Mouse (Mus musculus) hindbrain, embryonic 16.5 days (tissue): ENCODE results near the gene Triap1. TPM values are rescaled to one million over a fixed set of nuclear protein-coding genes. Genes with fewer than 3 reads are reported as not detected.

Source experiments
- ATAC-seq: fragments of 200-750 bp; cut with Nextera tagmentation; 2 replicates; pipeline ENCODE4 v1.8.0; 2017; ENCODE audit warnings: moderate TSS enrichment, moderate library complexity
- H3K27ac ChIP-seq: fragments of 300-500 bp; sonication (generic); 2 replicates; pipeline ENCODE4 v1.5.1; 2014; ENCODE audit warnings: low read depth, mild to moderate bottlenecking, control low read depth, low read length, moderate library complexity
- H3K27me3 ChIP-seq: fragments of 300-500 bp; sonication (generic); replicated peaks from 2 replicates; pipeline ENCODE4 v1.6.1; 2014; ENCODE audit warnings: low read length; ENCODE audit not compliant: control insufficient read depth, insufficient read depth
- H3K36me3 ChIP-seq: fragments of 300-500 bp; sonication (generic); 2 replicates; pipeline ENCODE4 v1.6.1; 2014; ENCODE audit warnings: mild to moderate bottlenecking, low read length, moderate library complexity, mixed read lengths; ENCODE audit not compliant: control insufficient read depth, insufficient read depth
- H3K4me1 ChIP-seq: fragments of 300-500 bp; sonication (generic); 2 replicates; pipeline ENCODE4 v1.6.1; 2014; ENCODE audit warnings: low read depth, low read length; ENCODE audit not compliant: control insufficient read depth, insufficient read depth
- H3K4me2 ChIP-seq: fragments of 300-500 bp; sonication (generic); 2 replicates; pipeline ENCODE4 v1.6.1; 2014; ENCODE audit warnings: mild to moderate bottlenecking, low read length, control low read depth, moderate library complexity
- H3K4me3 ChIP-seq: fragments of 300-500 bp; sonication (generic); 2 replicates; pipeline ENCODE4 v1.5.1; 2014; ENCODE audit warnings: mild to moderate bottlenecking, low read length, control low read depth, moderate library complexity
- H3K9ac ChIP-seq: fragments of 300-500 bp; sonication (generic); 2 replicates; pipeline ENCODE4 v1.6.1; 2014; ENCODE audit warnings: low read depth, mild to moderate bottlenecking, control low read depth, low read length, moderate library complexity
- H3K9me3 ChIP-seq: fragments of 300-500 bp; sonication (generic); 2 replicates; pipeline ENCODE4 v1.6.1; 2014; ENCODE audit warnings: mild to moderate bottlenecking, low read length, moderate library complexity; ENCODE audit not compliant: control insufficient read depth
- WGBS: fragments of 180-500 bp; shearing (Covaris S2); extraction: QIAGEN DNeasy Blood & Tissue Kit; methylation state at CpG from one replicate; pipeline ENCODE4 v1.1.7; 2014; 5-methylcytosine and 5-hydroxymethylcytosine counted together
- polyA plus RNA-seq: library from polyadenylated mRNA; unstranded; fragments of >200 nt; fragmentation: Nextera tagmentation; extraction: Ambion mirVana; gene quantifications from 2 replicates; pipeline ENCODE4 v1.2.1, GENCODE M21; 2015

Gene Triap1
- polyA plus RNA-seq, 1 experiment from 2014 or later: 52.8 TPM

GRCm38 (mm10) chr5:115327610-115328548 lies 13.1 kb upstream of the Triap1 start:
- H3K4me2 ChIP-seq: peak overlapping the region; percentile 69
- peak; percentile 37 for ATAC-seq
- peak overlapping the region; percentile 87 for H3K9ac ChIP-seq
- peak overlapping the region; percentile 83 for H3K4me3 ChIP-seq
- H3K4me1 ChIP-seq: peaks cover 20% of the 10 kb centered on the region
- H3K27ac ChIP-seq: peak overlapping the region; percentile 88
- H3K36me3 ChIP-seq: peaks cover 17% of the 10 kb centered on the region
- H3K27me3 ChIP-seq: no peaks in the 10 kb centered on the region
- H3K9me3 ChIP-seq: no peaks in the 10 kb centered on the region
- under 1% methylated on average over 54 of the region's 55 CpGs for WGBS

- H3K4me1 ChIP-seq: peaks cover 15% of the 10 kb centered on the region
- 86% methylated on average over 9 of the region's 9 CpGs for WGBS
- H3K4me2 ChIP-seq: no peak overlapping the region
- H3K9ac ChIP-seq: no peak overlapping the region
- H3K27ac ChIP-seq: no peak overlapping the region
- peaks cover 40% of the 10 kb centered on the region for H3K36me3 ChIP-seq
- H3K9me3 ChIP-seq: no peaks in the 10 kb centered on the region
- ATAC-seq: no peak
- no peak overlapping the region for H3K4me3 ChIP-seq
- no peaks in the 10 kb centered on the region for H3K27me3 ChIP-seq
These were observed 10.1 kb upstream of the Triap1 start for GRCm38 (mm10) chr5:115330955-115331354.

- Histone ChIP-seq H3K36me3 (peaks cover 43% of the 10 kb centered on the region), H3K27me3 (no peaks in the 10 kb centered on the region), H3K4me3 (no peak overlapping the region), H3K9me3 (no peaks in the 10 kb centered on the region), H3K9ac (no peak overlapping the region), H3K27ac (no peak overlapping the region), H3K4me1 (peaks cover 8% of the 10 kb centered on the region), H3K4me2 (no peak overlapping the region)
- WGBS: 87% methylated on average over 3 of the region's 3 CpGs
- ATAC-seq: no peak
These were observed 7.4 kb upstream of the Triap1 start for GRCm38 (mm10) chr5:115333626-115334025.

- Histone ChIP-seq H3K4me2 (peak overlapping the region; percentile 60), H3K36me3 (peaks cover 30% of the 10 kb centered on the region), H3K4me3 (peak overlapping the region; percentile 70), H3K4me1 (peaks cover 19% of the 10 kb centered on the region), H3K27me3 (no peaks in the 10 kb centered on the region), H3K27ac (no peak overlapping the region), H3K9me3 (no peaks in the 10 kb centered on the region), H3K9ac (peak overlapping the region; percentile 37; the same call in 1 of the 2 replicates)
- no peak for ATAC-seq
- WGBS: 36% methylated on average over 7 of the region's 7 CpGs
These were observed 1.0 kb upstream of the Triap1 start for GRCm38 (mm10) chr5:115340007-115340406.

- Histone ChIP-seq H3K4me3 (peak overlapping the region; percentile 70), H3K27ac (peak overlapping the region; percentile 87), H3K4me1 (peaks cover 19% of the 10 kb centered on the region), H3K9ac (peak overlapping the region; percentile 76), H3K9me3 (no peaks in the 10 kb centered on the region), H3K27me3 (no peaks in the 10 kb centered on the region), H3K36me3 (peaks cover 28% of the 10 kb centered on the region), H3K4me2 (peak overlapping the region; percentile 60)
- peak; percentile 67 for ATAC-seq
- WGBS: 12% methylated on average over 35 of the region's 36 CpGs
These were observed 515 bp downstream of the Triap1 start for GRCm38 (mm10) chr5:115341314-115342165.

- no peak overlapping the region for H3K27ac ChIP-seq
- H3K9ac ChIP-seq: peak overlapping the region; percentile 23
- no peaks in the 10 kb centered on the region for H3K9me3 ChIP-seq
- ATAC-seq: 0 out of 2 replicates have a peak, but pooled peaks have one; percentile 25
- 6% methylated on average over 5 of the region's 5 CpGs for WGBS
- peak overlapping the region; percentile 80 for H3K4me3 ChIP-seq
- no peaks in the 10 kb centered on the region for H3K27me3 ChIP-seq
- H3K4me1 ChIP-seq: peaks cover 18% of the 10 kb centered on the region
- peak overlapping the region; percentile 78 for H3K4me2 ChIP-seq
- H3K36me3 ChIP-seq: peaks cover 27% of the 10 kb centered on the region
These were observed 6.5 kb downstream of the Triap1 start for GRCm38 (mm10) chr5:115347564-115347963.

GRCm38 (mm10) chr5:115348546-115349224 lies 7.7 kb downstream of the Triap1 start, which contains the start of gene Cox6a1:
Gene Cox6a1, minus strand, starts transcription at chr5:115348981.
- peak within 1 kb of the TSS; percentile 93 for H3K9ac ChIP-seq
- no peaks in the 10 kb centered on the region for H3K9me3 ChIP-seq
- no peaks in the 10 kb centered on the region for H3K27me3 ChIP-seq
- H3K36me3 ChIP-seq: peaks cover 16% of the 10 kb centered on the region
- peak within 1 kb of the TSS; percentile 87 for H3K27ac ChIP-seq
- WGBS: under 1% methylated on average over 72 of the region's 74 CpGs
- H3K4me1 ChIP-seq: peaks cover 17% of the 10 kb centered on the region
- peak within 1 kb of the TSS; percentile 80 for H3K4me3 ChIP-seq
- ATAC-seq: peak; percentile 95
- peak within 1 kb of the TSS; percentile 78 for H3K4me2 ChIP-seq

- peak overlapping the region; percentile 87 for H3K27ac ChIP-seq
- H3K36me3 ChIP-seq: peaks cover 13% of the 10 kb centered on the region
- H3K4me1 ChIP-seq: peaks cover 17% of the 10 kb centered on the region
- peak; percentile 57 for ATAC-seq
- H3K4me3 ChIP-seq: peak overlapping the region; percentile 80
- under 1% methylated on average over 18 of the region's 18 CpGs for WGBS
- H3K9me3 ChIP-seq: no peaks in the 10 kb centered on the region
- H3K4me2 ChIP-seq: peak overlapping the region; percentile 77
- no peaks in the 10 kb centered on the region for H3K27me3 ChIP-seq
- H3K9ac ChIP-seq: peak overlapping the region; percentile 93
These were observed 8.2 kb downstream of the Triap1 start for GRCm38 (mm10) chr5:115349225-115349555.
